Mouse (Mus musculus) embryonic fibroblast, embryonic 13.5 days (primary cell): ENCODE data around the gene Tm6sf2.

Source experiments
- CTCF ChIP-seq: IDR thresholded peaks from 2 replicates; pipeline ENCODE4 v1.5.1; 2011; ENCODE audit warnings: mild to moderate bottlenecking, control low read depth, low read length, moderate library complexity, borderline replicate concordance; ENCODE audit not compliant: insufficient read depth
- POLR2A ChIP-seq: IDR thresholded peaks from 2 replicates; pipeline ENCODE4 v1.6.1; 2011; ENCODE audit warnings: low read depth, mild to moderate bottlenecking, control low read depth, low read length, moderate library complexity

GRCm38 (mm10) chr8:70073682-70074081, 958 bp downstream of the Tm6sf2 start:
- no peak for TF ChIP-seq CTCF
- no peak for TF ChIP-seq POLR2A
